Mouse (Mus musculus) olfactory bulb, adult 2 months (tissue): Measurements from ENCODE around the gene Klhl1. TPM values are rescaled to one million over a fixed set of nuclear protein-coding genes. Genes with fewer than 3 reads are reported as not detected.
"Not testable (repeated sequence)": the region's sequence is repeated elsewhere in the genome, so short reads cannot be mapped to it uniquely, and the experiment has no call there.

Experiments used
- H3K27ac ChIP-seq: fragments of 200-500 bp; 2 replicates; pipeline ENCODE4 v1.5.1; 2012; ENCODE audit warnings: low read depth, low read length; ENCODE audit not compliant: insufficient read depth
- H3K4me1 ChIP-seq: fragments of 200-500 bp; 2 replicates; pipeline ENCODE4 v1.6.1; 2012; ENCODE audit warnings: low read length; ENCODE audit not compliant: control insufficient read depth, insufficient read depth
- H3K4me3 ChIP-seq: fragments of 200-500 bp; 2 replicates; pipeline ENCODE4 v1.5.1; 2012; ENCODE audit warnings: mild to moderate bottlenecking, low read depth, low read length, moderate library complexity; ENCODE audit not compliant: insufficient read depth
- CTCF ChIP-seq: fragments of 200-500 bp; IDR thresholded peaks from 2 replicates; pipeline ENCODE4 v1.5.1; 2012; ENCODE audit warnings: low read depth, mild to moderate bottlenecking, low read length, moderate library complexity; ENCODE audit not compliant: insufficient read depth
- POLR2A ChIP-seq: fragments of 200-500 bp; IDR thresholded peaks from 2 replicates; pipeline ENCODE4 v1.6.1; 2012; ENCODE audit warnings: mild to moderate bottlenecking, low read depth, low read length, moderate library complexity; ENCODE audit not compliant: insufficient read depth
- WGBS: fragments of 180-500 bp; shearing (Covaris S2); methylation state at CpG from one replicate; pipeline ENCODE4 v1.1.7; 2018; 5-methylcytosine and 5-hydroxymethylcytosine counted together
- polyA plus RNA-seq: library from polyadenylated mRNA; stranded (reverse); fragments of >200 nt; gene quantifications from 2 replicates; pipeline ENCODE4 v1.2.4, GENCODE M21; 2012; ENCODE audit warnings: low replicate concordance; ENCODE audit not compliant: missing spikeins, insufficient read depth, insufficient read length

Klhl1 gene
- polyA plus RNA-seq, 1 experiment, result not detected

DNA sequence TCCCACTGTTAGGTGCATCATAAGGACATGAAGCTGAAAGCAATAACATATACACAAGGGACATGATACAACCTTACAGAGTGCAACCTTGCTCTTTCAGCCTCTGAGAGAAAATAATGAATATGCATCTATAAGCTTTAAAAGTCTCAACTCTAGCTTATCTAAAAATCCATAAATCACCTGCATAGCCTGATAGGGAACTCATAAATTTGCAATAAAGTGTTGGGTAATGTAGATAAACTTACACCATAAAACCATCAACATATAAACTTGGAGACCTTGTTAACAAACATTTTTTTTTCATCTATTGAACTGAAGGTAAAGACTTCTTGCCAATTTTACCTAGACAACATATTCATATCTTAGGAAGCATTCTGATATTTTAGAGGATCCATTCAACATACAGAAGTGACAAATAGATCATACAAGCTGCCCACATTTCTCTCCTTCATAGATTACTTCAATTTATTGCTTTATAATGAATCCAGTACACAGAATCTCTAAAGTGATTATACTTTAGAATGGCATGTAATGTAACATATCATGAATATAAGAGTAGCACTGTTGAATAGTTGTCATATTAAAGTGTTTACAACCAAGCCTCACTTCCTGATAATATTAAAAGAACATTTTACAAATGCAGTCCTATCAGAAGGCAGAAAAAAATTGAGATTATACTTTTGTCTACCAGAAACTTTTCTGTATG is 126.7 kb downstream of the Klhl1 start:
- no peak overlapping the region for H3K27ac ChIP-seq
- H3K4me3 ChIP-seq, result no peak overlapping the region
- H3K4me1 ChIP-seq, result no peaks in the 10 kb centered on the region
- TF ChIP-seq POLR2A, result no peak
- no peak for TF ChIP-seq CTCF

DNA sequence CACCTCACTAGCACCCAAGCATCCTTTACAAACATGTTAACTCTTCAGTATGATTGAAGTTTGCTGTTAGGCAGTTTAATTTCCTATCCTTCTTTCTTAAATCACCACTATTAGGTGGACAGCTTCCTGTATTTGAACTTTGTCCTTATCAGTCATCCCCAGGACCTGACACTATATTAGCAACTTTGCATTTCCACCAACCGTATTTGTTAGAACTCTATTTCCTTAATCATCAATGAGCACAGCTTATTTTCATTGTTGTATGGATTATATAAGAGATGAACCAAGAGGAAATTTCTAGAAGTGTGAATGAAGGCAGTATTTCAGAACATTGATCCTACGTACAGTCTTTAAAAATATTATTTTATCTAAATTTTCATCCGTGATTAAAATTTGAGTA is 156.2 kb downstream of the Klhl1 start:
- H3K4me3 ChIP-seq, result no peak overlapping the region
- 94% methylated on average over 3 of the region's 3 CpGs for WGBS
- no peaks in the 10 kb centered on the region for H3K4me1 ChIP-seq
- H3K27ac ChIP-seq, result no peak overlapping the region
- no peak for TF ChIP-seq POLR2A
- no peak for TF ChIP-seq CTCF

- WGBS, result 91% methylated on average over 1 of the region's 1 CpGs
- TF ChIP-seq CTCF, result no peak
- TF ChIP-seq POLR2A, result no peak
- H3K4me1 ChIP-seq, result no peaks in the 10 kb centered on the region
- H3K4me3 ChIP-seq, result no peak overlapping the region
- no peak overlapping the region for H3K27ac ChIP-seq
Observed at GRCm38 (mm10) chr14:96348220-96348619, 170.7 kb downstream of the Klhl1 start.

- no peak overlapping the region for H3K4me3 ChIP-seq
- no peak for TF ChIP-seq CTCF
- TF ChIP-seq POLR2A, result no peak
- WGBS, result 75% methylated on average over 4 of the region's 4 CpGs
- H3K27ac ChIP-seq, result no peak overlapping the region
- no peaks in the 10 kb centered on the region for H3K4me1 ChIP-seq
Observed at GRCm38 (mm10) chr14:96331069-96331468, 187.8 kb downstream of the Klhl1 start.

DNA sequence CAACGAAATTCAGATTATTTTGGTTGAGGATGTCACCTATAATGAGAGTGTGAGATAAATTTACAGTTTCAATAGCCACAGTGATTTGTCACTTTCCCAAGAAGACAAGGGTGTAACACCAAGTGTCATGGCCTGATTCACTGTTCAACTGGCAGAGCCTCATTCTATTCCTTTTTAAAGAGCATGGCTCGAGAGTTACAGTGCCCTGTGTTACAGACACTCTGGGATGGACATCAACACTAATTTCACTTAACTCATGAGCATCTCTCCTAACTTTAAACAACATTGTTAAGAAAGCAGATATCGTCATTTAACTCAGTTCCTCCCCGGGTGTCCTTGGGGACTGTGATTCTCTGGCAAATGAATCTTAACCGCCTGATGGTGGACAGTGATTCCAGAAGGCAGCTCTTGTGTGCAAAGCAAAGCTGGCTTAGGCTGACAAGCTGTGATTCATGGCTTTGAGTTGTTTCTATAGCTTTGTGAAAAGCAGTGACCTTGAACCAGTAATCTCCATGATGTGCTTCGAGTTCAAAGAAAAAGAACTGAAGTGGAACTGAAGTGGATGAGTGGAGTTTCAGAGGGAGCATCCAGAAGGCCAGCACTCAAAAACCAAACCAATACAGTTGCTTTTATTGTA is 301.0 kb downstream of the Klhl1 start:
- H3K4me1 ChIP-seq, result no peaks in the 10 kb centered on the region
- 74% methylated on average over 6 of the region's 6 CpGs for WGBS
- TF ChIP-seq CTCF, result no peak
- no peak for TF ChIP-seq POLR2A
- H3K27ac ChIP-seq, result no peak overlapping the region
- no peak overlapping the region for H3K4me3 ChIP-seq

- not testable (repeated sequence) for H3K27ac ChIP-seq, H3K4me1 ChIP-seq, H3K4me3 ChIP-seq
- WGBS, result 95% methylated on average over 16 of the region's 16 CpGs
Observed at GRCm38 (mm10) chr14:96194795-96195194, 324.1 kb downstream of the Klhl1 start.

DNA sequence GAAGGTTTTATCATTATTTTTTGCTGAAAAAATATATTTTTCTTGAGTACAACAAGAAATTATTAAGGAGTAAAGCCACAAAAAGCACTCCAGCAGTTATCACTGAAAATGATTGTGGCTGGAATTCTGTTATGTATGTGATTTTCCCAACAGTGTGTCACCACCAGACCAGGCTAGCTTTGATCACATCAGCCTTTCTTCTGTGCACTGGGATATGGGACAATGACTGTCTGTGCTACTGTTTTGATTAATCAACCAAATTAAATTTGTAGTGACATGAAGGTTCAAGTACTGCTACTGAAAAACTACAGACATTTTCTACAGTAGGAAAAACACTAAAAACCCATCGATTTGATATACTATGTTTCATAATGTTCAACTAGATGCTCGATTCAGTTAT is 344.4 kb downstream of the Klhl1 start:
- H3K4me1 ChIP-seq, result no peaks in the 10 kb centered on the region
- H3K4me3 ChIP-seq, result no peak overlapping the region
- WGBS, result 92% methylated on average over 2 of the region's 2 CpGs
- TF ChIP-seq CTCF, result no peak
- TF ChIP-seq POLR2A, result no peak
- H3K27ac ChIP-seq, result no peak overlapping the region

GRCm38 (mm10) chr14:96143137-96143536 is 375.8 kb downstream of the Klhl1 start:
- Histone ChIP-seq H3K4me1 (no peaks in the 10 kb centered on the region), H3K4me3 (no peak overlapping the region), H3K27ac (no peak overlapping the region)
- TF ChIP-seq CTCF (no peak), POLR2A (no peak)
- 74% methylated on average over 9 of the region's 9 CpGs for WGBS

- no peak overlapping the region for H3K27ac ChIP-seq
- no peak overlapping the region for H3K4me3 ChIP-seq
- 93% methylated on average over 2 of the region's 2 CpGs for WGBS
- TF ChIP-seq POLR2A (no peak), CTCF (no peak)
- H3K4me1 ChIP-seq, result no peaks in the 10 kb centered on the region
Observed at GRCm38 (mm10) chr14:96140246-96140645, 378.7 kb downstream of the Klhl1 start.
